Mouse (Mus musculus): ENCODE data around the gene Etv6.

DNA sequence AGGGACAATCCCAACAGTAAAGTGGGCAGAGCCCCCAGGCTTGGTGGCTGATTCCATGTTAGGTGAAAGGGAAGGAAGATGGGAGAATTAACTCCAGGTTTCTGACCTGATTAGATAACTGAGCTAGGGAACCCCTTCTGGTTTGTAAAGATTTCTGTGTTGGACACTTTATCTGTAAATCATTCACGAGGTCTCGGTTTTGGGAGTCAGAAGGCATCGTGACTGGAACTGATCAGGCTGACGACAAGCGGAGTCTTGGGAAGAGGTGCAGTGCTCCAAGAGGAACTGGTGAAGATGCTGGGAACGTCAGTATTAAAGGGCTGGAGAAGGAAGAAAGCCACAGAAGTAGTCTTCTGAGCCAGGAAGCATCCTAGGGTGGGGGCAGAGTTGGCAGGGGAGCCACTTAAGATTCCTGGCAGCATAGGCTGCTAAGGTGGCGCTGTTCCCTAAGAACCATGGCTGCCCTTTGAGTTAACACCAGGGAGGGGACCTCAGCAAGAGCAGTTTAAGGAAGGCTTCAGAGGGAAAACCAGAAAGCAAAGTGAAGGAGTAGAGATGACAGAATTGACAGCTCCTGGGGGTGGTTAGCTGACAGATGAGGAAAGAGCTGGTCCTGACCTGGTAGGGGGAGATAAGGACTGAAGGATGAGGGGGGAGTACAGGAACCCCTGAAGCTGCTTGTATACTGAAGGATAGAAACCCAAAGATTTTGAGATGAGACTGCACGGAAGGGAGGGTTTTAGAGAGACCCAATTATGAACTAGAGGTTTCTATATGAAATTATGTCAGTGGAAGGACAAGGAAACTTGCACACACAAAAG lies 191.1 kb downstream of the Etv6 start:
- TF ChIP-seq POLR2A (IDR thresholded peaks at IDR 0.05; ENCODE audit: borderline replicate concordance, low read depth, low read length): no peak
- TF ChIP-seq CTCF (IDR thresholded peaks at IDR 0.05; ENCODE audit: low read depth, low read length): no peak
